Mouse (Mus musculus) liver, adult 2 months (tissue): ENCODE results near the gene Spryd3.

ENCODE experiments used
- CTCF ChIP-seq: fragments of 200-500 bp; IDR thresholded peaks from 2 replicates; pipeline ENCODE4 v1.5.1; 2011; ENCODE audit warnings: low read depth, low read length, control low read depth
- POLR2A ChIP-seq: fragments of 200-500 bp; IDR thresholded peaks from 2 replicates; pipeline ENCODE4 v1.6.1; 2011; ENCODE audit warnings: low read length, control low read depth; ENCODE audit not compliant: insufficient read depth; ENCODE audit errors: extremely low read depth

GRCm38 (mm10) chr15:102114651-102115260 lies 21.3 kb downstream of the Spryd3 start:
- TF ChIP-seq POLR2A (no peak), CTCF (no peak)
